Mouse (Mus musculus): ENCODE measurements at regions not wholly inside any gene's neighbourhood (a gene's known extent, or its start where the extent isn't known, plus 50 kb on each side); places are given as distances from the start of the nearest gene placed in this dataset.

- no peak for DNase-seq (ENCODE audit: low spot score)
Measured at GRCm38 (mm10) chr12:79907583-79907982, 205.2 kb downstream of the Zfp36l1 start.

GRCm38 (mm10) chr12:79906738-79907365 is 206.0 kb downstream of the Zfp36l1 start:
- no peak for DNase-seq (ENCODE audit: low spot score)

GRCm38 (mm10) chr12:79905828-79906737 is 206.7 kb downstream of the Zfp36l1 start:
- DNase-seq (ENCODE audit: low spot score): no peak

- DNase-seq (ENCODE audit: low spot score): no peak
Measured at GRCm38 (mm10) chr12:79904913-79905549, 207.8 kb downstream of the Zfp36l1 start.

- no peak for DNase-seq (ENCODE audit: low spot score)
Measured at GRCm38 (mm10) chr12:79902761-79903160, 210.1 kb downstream of the Zfp36l1 start.

GRCm38 (mm10) chr12:79902163-79902562 is 210.7 kb downstream of the Zfp36l1 start:
- no peak for DNase-seq (ENCODE audit: low spot score)

- DNase-seq (ENCODE audit: low spot score): no peak
Measured at GRCm38 (mm10) chr12:79898198-79898930, 214.4 kb downstream of the Zfp36l1 start.

GRCm38 (mm10) chr12:79895975-79896374 is 216.8 kb downstream of the Zfp36l1 start:
- DNase-seq (ENCODE audit: low spot score): no peak

- DNase-seq (ENCODE audit: low spot score): no peak
Measured at GRCm38 (mm10) chr12:79895324-79895723, 217.5 kb downstream of the Zfp36l1 start.

GRCm38 (mm10) chr12:79892871-79893270 is 219.9 kb downstream of the Zfp36l1 start:
- no peak for DNase-seq (ENCODE audit: low spot score)

- DNase-seq (ENCODE audit: low spot score): no peak
Measured at GRCm38 (mm10) chr12:79891942-79892341, 220.9 kb downstream of the Zfp36l1 start.

GRCm38 (mm10) chr12:79890887-79891286 is 221.9 kb downstream of the Zfp36l1 start:
- no peak for DNase-seq (ENCODE audit: low spot score)

- DNase-seq (ENCODE audit: low spot score): no peak
Measured at GRCm38 (mm10) chr12:79890291-79890690, 222.5 kb downstream of the Zfp36l1 start.

GRCm38 (mm10) chr12:79888812-79889211 is 224.0 kb downstream of the Zfp36l1 start:
- no peak for DNase-seq (ENCODE audit: low spot score)

GRCm38 (mm10) chr12:79888086-79888485 is 224.7 kb downstream of the Zfp36l1 start:
- DNase-seq (ENCODE audit: low spot score): no peak

- no peak for DNase-seq (ENCODE audit: low spot score)
Measured at GRCm38 (mm10) chr12:79887225-79887886, 225.5 kb downstream of the Zfp36l1 start.

- DNase-seq (ENCODE audit: low spot score): no peak
Measured at GRCm38 (mm10) chr12:79886494-79886893, 226.3 kb downstream of the Zfp36l1 start.

- DNase-seq (ENCODE audit: low spot score): no peak
Measured at GRCm38 (mm10) chr12:79885286-79885685, 227.5 kb downstream of the Zfp36l1 start.

- DNase-seq (ENCODE audit: low spot score): no peak
Measured at GRCm38 (mm10) chr12:79883651-79884050, 229.2 kb downstream of the Zfp36l1 start.

- DNase-seq (ENCODE audit: low spot score): no peak
Measured at GRCm38 (mm10) chr12:79880751-79881261, 232.0 kb downstream of the Zfp36l1 start.

- no peak for DNase-seq (ENCODE audit: low spot score)
Measured at GRCm38 (mm10) chr12:79880346-79880745, 232.5 kb downstream of the Zfp36l1 start.
